Mouse (Mus musculus) neural tube, embryonic 12.5 days (tissue): ENCODE measurements around the gene Ccr6. TPM values are rescaled to one million over a fixed set of nuclear protein-coding genes. Genes with fewer than 3 reads are reported as not detected.

Experiments used
- ATAC-seq: fragments of 200-750 bp; cut with Nextera tagmentation; 2 replicates; pipeline ENCODE4 v1.8.0; 2017; ENCODE audit warnings: low read depth, mild to moderate bottlenecking, moderate TSS enrichment, moderate library complexity; ENCODE audit not compliant: low FRiP score
- H3K27ac ChIP-seq: fragments of 300-500 bp; sonication (generic); 2 replicates; pipeline ENCODE4 v1.5.1; 2016
- H3K27me3 ChIP-seq: fragments of 300-500 bp; sonication (generic); replicated peaks from 2 replicates; pipeline ENCODE4 v1.6.1; 2016; ENCODE audit warnings: mild to moderate bottlenecking
- H3K36me3 ChIP-seq: fragments of 300-500 bp; sonication (generic); 2 replicates; pipeline ENCODE4 v1.6.1; 2016; ENCODE audit warnings: mild to moderate bottlenecking
- H3K4me1 ChIP-seq: fragments of 300-500 bp; sonication (generic); 2 replicates; pipeline ENCODE4 v1.6.1; 2016
- H3K4me2 ChIP-seq: fragments of 300-500 bp; sonication (generic); replicated peaks from 2 replicates; pipeline ENCODE4 v1.6.1; 2016; ENCODE audit warnings: mild to moderate bottlenecking
- H3K4me3 ChIP-seq: fragments of 300-500 bp; sonication (generic); 2 replicates; pipeline ENCODE4 v1.5.1; 2016
- H3K9ac ChIP-seq: fragments of 300-500 bp; sonication (generic); 2 replicates; pipeline ENCODE4 v1.6.1; 2016; ENCODE audit warnings: mild to moderate bottlenecking
- H3K9me3 ChIP-seq: fragments of 300-500 bp; sonication (generic); 2 replicates; pipeline ENCODE4 v1.6.1; 2016; ENCODE audit warnings: mild to moderate bottlenecking
- WGBS: fragments of 180-500 bp; shearing (Covaris S2); methylation state at CpG from one replicate; pipeline ENCODE4 v1.1.7; 2016; 5-methylcytosine and 5-hydroxymethylcytosine counted together
- polyA plus RNA-seq: library from polyadenylated mRNA; unstranded; fragments of >200 nt; fragmentation: Nextera tagmentation; extraction: Ambion mirVana; gene quantifications from 2 replicates; pipeline ENCODE4 v1.2.1, GENCODE M21; 2016

The Ccr6 gene
- polyA plus RNA-seq, 1 experiment from 2014 or later: not detected

GRCm38 (mm10) chr17:8289993-8290679 lies 54.3 kb downstream of the Ccr6 start:
- no peak overlapping the region for H3K4me3 ChIP-seq
- no peaks in the 10 kb centered on the region for H3K27me3 ChIP-seq
- 0 out of 2 replicates have a peak, but pooled peaks cover 1% of the 10 kb centered on the region for H3K4me1 ChIP-seq
- WGBS: 95% methylated on average over 3 of the region's 3 CpGs
- H3K9ac ChIP-seq: no peak overlapping the region
- no peak overlapping the region for H3K4me2 ChIP-seq
- no peaks in the 10 kb centered on the region for H3K9me3 ChIP-seq
- no peak overlapping the region for H3K27ac ChIP-seq
- no peaks in the 10 kb centered on the region for H3K36me3 ChIP-seq
- no peak for ATAC-seq

- no peak overlapping the region for H3K4me3 ChIP-seq
- H3K27ac ChIP-seq: no peak overlapping the region
- no peaks in the 10 kb centered on the region for H3K9me3 ChIP-seq
- no peaks in the 10 kb centered on the region for H3K36me3 ChIP-seq
- H3K4me2 ChIP-seq: no peak overlapping the region
- no peak for ATAC-seq
- no peaks in the 10 kb centered on the region for H3K4me1 ChIP-seq
- no peaks in the 10 kb centered on the region for H3K27me3 ChIP-seq
- no peak overlapping the region for H3K9ac ChIP-seq
These were observed 54.9 kb downstream of the Ccr6 start for GRCm38 (mm10) chr17:8290736-8291135.

- no peak for ATAC-seq
These were observed 60.0 kb downstream of the Ccr6 start for GRCm38 (mm10) chr17:8295825-8296224.

GRCm38 (mm10) chr17:8296313-8296844 lies 60.5 kb downstream of the Ccr6 start:
- ATAC-seq: no peak

More at GRCm38 (mm10) chr17:8295825-8296224, 60.0 kb downstream of the Ccr6 start:
- Histone ChIP-seq H3K4me2 (no peak overlapping the region), H3K4me1 (no peaks in the 10 kb centered on the region), H3K9me3 (no peaks in the 10 kb centered on the region), H3K4me3 (no peak overlapping the region), H3K36me3 (0 out of 2 replicates have a peak, but pooled peaks cover 4% of the 10 kb centered on the region), H3K27me3 (no peaks in the 10 kb centered on the region), H3K27ac (no peak overlapping the region), H3K9ac (no peak overlapping the region)

GRCm38 (mm10) chr17:8297746-8298145 lies 61.9 kb downstream of the Ccr6 start:
- Histone ChIP-seq H3K9ac (no peak overlapping the region), H3K27ac (no peak overlapping the region), H3K27me3 (no peaks in the 10 kb centered on the region), H3K9me3 (no peaks in the 10 kb centered on the region), H3K4me1 (no peaks in the 10 kb centered on the region), H3K36me3 (0 out of 2 replicates have a peak, but pooled peaks cover 4% of the 10 kb centered on the region), H3K4me2 (no peak overlapping the region), H3K4me3 (no peak overlapping the region)
- no peak for ATAC-seq
- 86% methylated on average over 5 of the region's 5 CpGs for WGBS

More at GRCm38 (mm10) chr17:8296313-8296844, 60.5 kb downstream of the Ccr6 start:
- Histone ChIP-seq H3K4me1 (no peaks in the 10 kb centered on the region), H3K4me3 (no peak overlapping the region), H3K27me3 (no peaks in the 10 kb centered on the region), H3K9me3 (no peaks in the 10 kb centered on the region), H3K4me2 (no peak overlapping the region), H3K9ac (no peak overlapping the region), H3K36me3 (0 out of 2 replicates have a peak, but pooled peaks cover 4% of the 10 kb centered on the region), H3K27ac (no peak overlapping the region)
- WGBS: 89% methylated on average over 9 of the region's 9 CpGs

GRCm38 (mm10) chr17:8298281-8298680 lies 62.4 kb downstream of the Ccr6 start:
- Histone ChIP-seq H3K9ac (no peak overlapping the region), H3K27ac (no peak overlapping the region), H3K36me3 (0 out of 2 replicates have a peak, but pooled peaks cover 4% of the 10 kb centered on the region), H3K4me2 (no peak overlapping the region), H3K4me1 (no peaks in the 10 kb centered on the region), H3K4me3 (no peak overlapping the region), H3K27me3 (no peaks in the 10 kb centered on the region), H3K9me3 (no peaks in the 10 kb centered on the region)
- 86% methylated on average over 2 of the region's 2 CpGs for WGBS
- no peak for ATAC-seq

GRCm38 (mm10) chr17:8299524-8299923 lies 63.7 kb downstream of the Ccr6 start:
- Histone ChIP-seq H3K36me3 (0 out of 2 replicates have a peak, but pooled peaks cover 4% of the 10 kb centered on the region), H3K27ac (no peak overlapping the region), H3K9ac (no peak overlapping the region), H3K9me3 (no peaks in the 10 kb centered on the region), H3K4me3 (no peak overlapping the region), H3K4me2 (no peak overlapping the region), H3K27me3 (no peaks in the 10 kb centered on the region), H3K4me1 (no peaks in the 10 kb centered on the region)
- ATAC-seq: no peak

- 82% methylated on average over 4 of the region's 4 CpGs for WGBS
- no peak overlapping the region for H3K4me2 ChIP-seq
- H3K27me3 ChIP-seq: no peaks in the 10 kb centered on the region
- H3K9me3 ChIP-seq: no peaks in the 10 kb centered on the region
- no peak overlapping the region for H3K9ac ChIP-seq
- no peaks in the 10 kb centered on the region for H3K4me1 ChIP-seq
- ATAC-seq: no peak
- H3K27ac ChIP-seq: no peak overlapping the region
- H3K36me3 ChIP-seq: 0 out of 2 replicates have a peak, but pooled peaks cover 4% of the 10 kb centered on the region
- no peak overlapping the region for H3K4me3 ChIP-seq
These were observed 65.7 kb downstream of the Ccr6 start for GRCm38 (mm10) chr17:8301515-8301914.

GRCm38 (mm10) chr17:8302772-8303438 lies 67.1 kb downstream of the Ccr6 start:
- Histone ChIP-seq H3K27me3 (no peaks in the 10 kb centered on the region), H3K4me1 (no peaks in the 10 kb centered on the region), H3K9me3 (no peaks in the 10 kb centered on the region), H3K4me3 (no peak overlapping the region), H3K9ac (no peak overlapping the region), H3K4me2 (no peak overlapping the region), H3K36me3 (0 out of 2 replicates have a peak, but pooled peaks cover 4% of the 10 kb centered on the region), H3K27ac (no peak overlapping the region)
- WGBS: 75% methylated on average over 7 of the region's 7 CpGs
- no peak for ATAC-seq

GRCm38 (mm10) chr17:8303671-8304070 lies 67.8 kb downstream of the Ccr6 start:
- ATAC-seq: no peak
- H3K4me1 ChIP-seq: no peaks in the 10 kb centered on the region
- H3K27me3 ChIP-seq: no peaks in the 10 kb centered on the region
- H3K9me3 ChIP-seq: no peaks in the 10 kb centered on the region
- H3K36me3 ChIP-seq: no peaks in the 10 kb centered on the region
- 68% methylated on average over 5 of the region's 5 CpGs for WGBS
- no peak overlapping the region for H3K9ac ChIP-seq
- H3K4me2 ChIP-seq: no peak overlapping the region
- no peak overlapping the region for H3K4me3 ChIP-seq
- no peak overlapping the region for H3K27ac ChIP-seq

GRCm38 (mm10) chr17:8305801-8306200 lies 70.0 kb downstream of the Ccr6 start:
- no peak overlapping the region for H3K27ac ChIP-seq
- no peak for ATAC-seq
- no peak overlapping the region for H3K4me2 ChIP-seq
- 26% methylated on average over 3 of the region's 3 CpGs for WGBS
- H3K4me3 ChIP-seq: no peak overlapping the region
- H3K27me3 ChIP-seq: no peaks in the 10 kb centered on the region
- H3K36me3 ChIP-seq: no peaks in the 10 kb centered on the region
- H3K9ac ChIP-seq: no peak overlapping the region
- H3K4me1 ChIP-seq: no peaks in the 10 kb centered on the region
- no peaks in the 10 kb centered on the region for H3K9me3 ChIP-seq
